Mouse (Mus musculus) midbrain, postnatal 0 days (tissue): ENCODE data around the gene Slc24a1. TPM values are rescaled to one million over a fixed set of nuclear protein-coding genes. Genes with fewer than 3 reads are reported as not detected.
"Not testable (repeated sequence)": the region's sequence is repeated elsewhere in the genome, so short reads cannot be mapped to it uniquely, and the experiment has no call there.

Experiments used
- ATAC-seq: fragments of 200-750 bp; cut with Nextera tagmentation; 2 replicates; pipeline ENCODE4 v1.8.0; 2017; ENCODE audit warnings: moderate number of reproducible peaks, mild to moderate bottlenecking, moderate TSS enrichment, moderate library complexity; ENCODE audit not compliant: low FRiP score
- DNase-seq: peaks from one replicate; pipeline ENCODE4 v3.0.0-alpha.2; 2015; ENCODE audit warnings: low spot score
- H3K27ac ChIP-seq: fragments of 300-500 bp; sonication (generic); 2 replicates; pipeline ENCODE4 v1.5.1; 2014; ENCODE audit warnings: low read depth, mild to moderate bottlenecking, low read length, mixed read lengths
- H3K27me3 ChIP-seq: fragments of 300-500 bp; sonication (generic); 2 replicates; pipeline ENCODE4 v1.6.1; 2014; ENCODE audit warnings: low read length, control low read depth, mixed read lengths; ENCODE audit not compliant: insufficient read depth
- H3K36me3 ChIP-seq: fragments of 300-500 bp; sonication (generic); 2 replicates; pipeline ENCODE4 v1.6.1; 2014; ENCODE audit warnings: low read length, control low read depth, mixed read lengths; ENCODE audit not compliant: insufficient read depth
- H3K4me1 ChIP-seq: fragments of 300-500 bp; sonication (generic); 2 replicates; pipeline ENCODE4 v1.6.1; 2014; ENCODE audit warnings: mild to moderate bottlenecking, control low read depth, antibody characterized with exemption, low read length, mixed read lengths; ENCODE audit not compliant: insufficient read depth
- H3K4me2 ChIP-seq: fragments of 300-500 bp; sonication (generic); 2 replicates; pipeline ENCODE4 v1.6.1; 2014; ENCODE audit warnings: low read depth, mild to moderate bottlenecking, low read length, mixed read lengths; ENCODE audit not compliant: poor library complexity, severe bottlenecking
- H3K4me3 ChIP-seq: fragments of 300-500 bp; sonication (generic); 2 replicates; pipeline ENCODE4 v1.5.1; 2014; ENCODE audit warnings: low read depth, mild to moderate bottlenecking, low read length, moderate library complexity
- H3K9ac ChIP-seq: fragments of 300-500 bp; sonication (generic); replicated peaks from 2 replicates; pipeline ENCODE4 v1.6.1; 2014; ENCODE audit warnings: mild to moderate bottlenecking, low read length, moderate library complexity, mixed read lengths; ENCODE audit not compliant: poor library complexity, severe bottlenecking
- H3K9me3 ChIP-seq: fragments of 300-500 bp; sonication (generic); 2 replicates; pipeline ENCODE4 v1.6.1; 2016; ENCODE audit warnings: low read length, control low read depth
- CTCF ChIP-seq: IDR thresholded peaks from 2 replicates; pipeline ENCODE4 v1.5.1; 2016; ENCODE audit warnings: antibody characterized with exemption, mild to moderate bottlenecking
- WGBS: fragments of 180-500 bp; shearing (Covaris S2); extraction: QIAGEN DNeasy Blood & Tissue Kit; methylation state at CpG from one replicate; pipeline ENCODE4 v1.1.7; 2014; 5-methylcytosine and 5-hydroxymethylcytosine counted together
- polyA plus RNA-seq: library from polyadenylated mRNA; unstranded; fragments of >200 nt; fragmentation: Nextera tagmentation; extraction: Ambion mirVana; gene quantifications from 2 replicates; pipeline ENCODE4 v1.2.1, GENCODE M21; 2015
- total RNA-seq: library from RNA; depleted of rRNA; stranded (reverse); fragments of >200 nt; gene quantifications from 2 replicates; pipeline ENCODE4 v1.2.3, GENCODE M21; 2014; rRNA removed

The Slc24a1 gene
- total RNA-seq (not detected in 2 replicates), polyA plus RNA-seq (0.16 and 0.19 TPM in 2 replicates)

- no peaks in the 10 kb centered on the region for H3K36me3 ChIP-seq
- no peak within 1 kb of the TSS for H3K4me3 ChIP-seq
- 0 out of 2 replicates have a peak within 1 kb of the TSS, but pooled peaks have one; percentile 9 for H3K4me2 ChIP-seq
- no peaks in the 10 kb centered on the region for H3K9me3 ChIP-seq
- H3K9ac ChIP-seq, result no peak within 1 kb of the TSS
- H3K27ac ChIP-seq, result peak within 1 kb of the TSS; percentile 18; the same call in 1 of the 2 replicates
- DNase-seq, result no peak
- WGBS, result 32% methylated on average over 10 of the region's 11 CpGs
- no peak for ATAC-seq
- 0 out of 2 replicates have a peak, but pooled peaks have one; percentile 24 for TF ChIP-seq CTCF
- no peaks in the 10 kb centered on the region for H3K27me3 ChIP-seq
- 0 out of 2 replicates have a peak, but pooled peaks cover 14% of the 10 kb centered on the region for H3K4me1 ChIP-seq
Measured at GRCm38 (mm10) chr9:64951161-64951657, at the start of gene Slc24a1. Gene Slc24a1, minus strand, starts transcription at chr9:64951607.

GRCm38 (mm10) chr9:64995464-64995863 lies 44.1 kb upstream of the Slc24a1 start:
- TF ChIP-seq CTCF, result peak; percentile 34
- H3K36me3 ChIP-seq, result peaks cover 52% of the 10 kb centered on the region
- DNase-seq, H3K4me1 ChIP-seq, H3K4me2 ChIP-seq, H3K9me3 ChIP-seq, H3K4me3 ChIP-seq, H3K27ac ChIP-seq, H3K27me3 ChIP-seq, ATAC-seq, H3K9ac ChIP-seq: not testable (repeated sequence)
- 95% methylated on average over 1 of the region's 1 CpGs for WGBS

- no peaks in the 10 kb centered on the region for H3K4me1 ChIP-seq
- ATAC-seq, result no peak
Measured at GRCm38 (mm10) chr9:64990291-64990690, 38.9 kb upstream of the Slc24a1 start.

GRCm38 (mm10) chr9:64988443-64988842 lies 37.0 kb upstream of the Slc24a1 start:
- no peak for ATAC-seq
- no peak for DNase-seq
- Histone ChIP-seq H3K9ac (no peak overlapping the region), H3K4me3 (no peak overlapping the region), H3K4me2 (no peak overlapping the region), H3K27me3 (no peaks in the 10 kb centered on the region), H3K36me3 (peaks cover 62% of the 10 kb centered on the region), H3K9me3 (no peaks in the 10 kb centered on the region), H3K4me1 (no peaks in the 10 kb centered on the region), H3K27ac (no peak overlapping the region)
- WGBS, result 93% methylated on average over 6 of the region's 6 CpGs
- TF ChIP-seq CTCF, result no peak

More at GRCm38 (mm10) chr9:64990291-64990690, 38.9 kb upstream of the Slc24a1 start:
- Histone ChIP-seq H3K27me3 (no peaks in the 10 kb centered on the region), H3K27ac (no peak overlapping the region), H3K9ac (no peak overlapping the region), H3K4me2 (no peak overlapping the region), H3K36me3 (peaks cover 62% of the 10 kb centered on the region), H3K9me3 (no peaks in the 10 kb centered on the region), H3K4me3 (no peak overlapping the region)
- WGBS, result 94% methylated on average over 7 of the region's 7 CpGs
- DNase-seq, result no peak
- no peak for TF ChIP-seq CTCF

GRCm38 (mm10) chr9:64987651-64988050 lies 36.2 kb upstream of the Slc24a1 start:
- no peak overlapping the region for H3K9ac ChIP-seq
- no peak for TF ChIP-seq CTCF
- ATAC-seq (no peak), DNase-seq (no peak)
- H3K27me3 ChIP-seq, result no peaks in the 10 kb centered on the region
- H3K4me3 ChIP-seq, result no peak overlapping the region
- H3K27ac ChIP-seq, result no peak overlapping the region
- no peaks in the 10 kb centered on the region for H3K9me3 ChIP-seq
- 93% methylated on average over 2 of the region's 2 CpGs for WGBS
- no peaks in the 10 kb centered on the region for H3K4me1 ChIP-seq
- no peak overlapping the region for H3K4me2 ChIP-seq
- H3K36me3 ChIP-seq, result peaks cover 63% of the 10 kb centered on the region

- Histone ChIP-seq H3K4me3 (no peak overlapping the region), H3K9me3 (no peaks in the 10 kb centered on the region), H3K27me3 (no peaks in the 10 kb centered on the region), H3K4me2 (no peak overlapping the region), H3K4me1 (no peaks in the 10 kb centered on the region), H3K27ac (no peak overlapping the region), H3K9ac (no peak overlapping the region), H3K36me3 (peaks cover 73% of the 10 kb centered on the region)
- no peak for TF ChIP-seq CTCF
- WGBS, result 86% methylated on average over 9 of the region's 9 CpGs
- ATAC-seq (no peak), DNase-seq (no peak)
Measured at GRCm38 (mm10) chr9:64985807-64986206, 34.4 kb upstream of the Slc24a1 start.
